Mouse (Mus musculus): ENCODE results near the gene Vmn2r85. TPM values are rescaled to one million over a fixed set of nuclear protein-coding genes. Genes with fewer than 3 reads are reported as not detected.
"Not testable (repeated sequence)": the region's sequence is repeated elsewhere in the genome, so short reads cannot be mapped to it uniquely, and the experiment has no call there.

The Vmn2r85 gene
- total and polyA plus RNA-seq, 3 experiments = not detected

DNA sequence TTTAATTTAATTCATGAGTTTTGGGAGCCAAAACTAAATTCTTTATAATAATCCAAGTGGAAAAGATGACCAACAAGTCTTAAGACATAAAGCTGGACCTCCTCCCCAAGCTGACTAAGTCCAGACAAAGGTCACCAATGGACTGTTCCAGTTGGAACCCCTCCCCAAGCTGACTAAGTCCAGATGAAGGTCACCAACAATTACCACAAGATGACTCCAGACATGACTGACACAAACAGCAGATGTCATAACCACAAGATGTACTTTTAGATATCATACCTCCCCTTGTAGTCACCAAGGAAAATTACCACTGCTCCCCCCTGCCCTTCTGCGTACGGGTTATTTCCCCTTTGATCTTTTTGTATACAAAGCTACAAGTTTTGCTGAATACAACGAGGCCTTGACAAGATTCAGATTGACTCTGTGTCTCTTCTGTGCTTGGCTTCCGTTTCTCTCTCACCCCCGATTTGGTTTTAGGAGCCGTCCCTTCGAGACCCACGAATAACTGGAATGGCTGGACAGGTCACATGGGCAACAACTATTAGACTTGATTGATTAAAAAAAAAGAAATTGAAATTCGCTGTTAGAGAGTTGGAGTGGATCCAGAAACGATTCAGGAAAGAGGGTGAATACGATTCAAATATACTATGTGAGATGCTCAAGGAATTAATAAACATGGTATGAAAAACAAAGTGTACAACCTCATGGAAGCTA lies 4.8 kb upstream of the Vmn2r85 start:
- H3K27me3 ChIP-seq (ENCODE audit: control insufficient read depth in 1 of 2, insufficient read depth in 2 of 2, low read length in 2 of 2); H3K27ac ChIP-seq (ENCODE audit: control insufficient read depth, low read depth, low read length); H3K9ac ChIP-seq (ENCODE audit: control insufficient read depth, low read depth, low read length, poor library complexity, severe bottlenecking); DNase-seq (ENCODE audit: low read depth, low spot score); H3K79me2 ChIP-seq (ENCODE audit: control insufficient read depth, insufficient read depth, low read length, poor library complexity); H3K36me3 ChIP-seq (ENCODE audit: control insufficient read depth in 1 of 2, insufficient read depth in 2 of 2, low read length in 2 of 2); H3K4me1 ChIP-seq (ENCODE audit: control insufficient read depth in 1 of 2, insufficient read depth in 2 of 2, low read length in 2 of 2); H3K4me3 ChIP-seq (ENCODE audit: control insufficient read depth in 1 of 2, insufficient read depth in 1 of 2, low read depth in 2 of 2, low read length in 2 of 2); H3K9me3 ChIP-seq (replicated peaks; ENCODE audit: insufficient read depth, low read length): not testable (repeated sequence)

DNA sequence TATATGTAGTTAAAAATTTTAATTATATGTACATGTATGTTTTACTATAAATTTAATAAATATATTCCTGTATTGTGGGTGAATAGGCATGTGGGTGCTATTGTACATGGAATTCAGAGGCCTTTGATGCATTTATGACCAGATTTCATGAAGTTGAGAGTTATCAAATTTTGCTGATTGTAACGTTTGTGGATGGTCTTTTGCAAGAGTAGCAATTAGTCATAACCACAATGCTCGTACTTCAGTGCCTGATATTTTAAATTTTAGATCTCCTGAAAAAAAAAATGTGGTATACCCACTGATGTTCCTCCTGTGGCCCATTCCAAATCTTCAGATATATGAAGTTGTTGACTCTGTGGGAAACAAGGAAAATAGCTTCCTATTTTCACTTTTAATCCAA lies 7.1 kb downstream of the Vmn2r85 start:
- H3K9me3 ChIP-seq (replicated peaks; ENCODE audit: insufficient read depth, low read length); H3K4me3 ChIP-seq (ENCODE audit: control insufficient read depth in 1 of 2, insufficient read depth in 1 of 2, low read depth in 2 of 2, low read length in 2 of 2); H3K79me2 ChIP-seq (ENCODE audit: control insufficient read depth, insufficient read depth, low read length, poor library complexity); H3K9ac ChIP-seq (ENCODE audit: control insufficient read depth, low read depth, low read length, poor library complexity, severe bottlenecking); H3K4me1 ChIP-seq (ENCODE audit: control insufficient read depth in 1 of 2, insufficient read depth in 2 of 2, low read length in 2 of 2); H3K27me3 ChIP-seq (ENCODE audit: control insufficient read depth in 1 of 2, insufficient read depth in 2 of 2, low read length in 2 of 2); H3K27ac ChIP-seq (ENCODE audit: control insufficient read depth, low read depth, low read length); H3K36me3 ChIP-seq (ENCODE audit: control insufficient read depth in 1 of 2, insufficient read depth in 2 of 2, low read length in 2 of 2); DNase-seq (ENCODE audit: low read depth, low spot score): not testable (repeated sequence)

DNA sequence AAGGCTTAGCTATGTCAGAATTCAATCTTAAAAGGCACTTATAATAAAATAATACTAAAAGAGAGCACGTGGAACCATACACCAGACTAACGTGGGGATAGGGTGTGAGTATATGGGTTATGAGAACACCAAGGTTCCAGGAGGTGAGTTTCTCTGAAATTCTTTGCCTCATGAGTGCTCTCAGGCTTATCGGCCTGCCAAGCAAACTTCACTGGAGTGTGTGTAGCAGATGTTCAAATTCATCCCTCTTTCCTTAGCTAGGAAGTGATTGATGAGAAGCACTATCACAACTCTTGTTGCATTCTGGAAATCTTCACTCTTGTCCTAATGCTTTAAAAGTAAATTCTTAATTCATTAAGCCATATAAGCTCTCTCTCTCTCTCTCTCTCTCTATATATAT lies 9.1 kb downstream of the Vmn2r85 start:
- no peak for DNase-seq (ENCODE audit: low read depth, low spot score)
- TF ChIP-seq ZMIZ1 (IDR thresholded peaks at IDR 0.05; ENCODE audit: low read depth, low read length) (no peak), ZKSCAN1 (IDR thresholded peaks at IDR 0.05; ENCODE audit: low read depth, low read length) (no peak), RCOR1 (IDR thresholded peaks at IDR 0.05; ENCODE audit: low read depth, low read length) (no peak)
- H3K4me1 ChIP-seq (ENCODE audit: control insufficient read depth in 1 of 2, insufficient read depth in 2 of 2, low read length in 2 of 2) = no peaks in the 10 kb centered on the region
- no peaks in the 10 kb centered on the region for H3K9me3 ChIP-seq (replicated peaks; ENCODE audit: insufficient read depth, low read length)
- H3K27me3 ChIP-seq (ENCODE audit: control insufficient read depth in 1 of 2, insufficient read depth in 2 of 2, low read length in 2 of 2) = no peaks in the 10 kb centered on the region; a peak in 1 of 4 replicates
- no peak overlapping the region for H3K4me3 ChIP-seq (ENCODE audit: control insufficient read depth in 1 of 2, insufficient read depth in 1 of 2, low read depth in 2 of 2, low read length in 2 of 2)
- no peaks in the 10 kb centered on the region for H3K36me3 ChIP-seq (ENCODE audit: control insufficient read depth in 1 of 2, insufficient read depth in 2 of 2, low read length in 2 of 2)
- no peak overlapping the region for H3K27ac ChIP-seq (ENCODE audit: control insufficient read depth, low read depth, low read length)
- H3K79me2 ChIP-seq (ENCODE audit: control insufficient read depth, insufficient read depth, low read length, poor library complexity) = no peaks in the 10 kb centered on the region
- no peak overlapping the region for H3K9ac ChIP-seq (ENCODE audit: control insufficient read depth, low read depth, low read length, poor library complexity, severe bottlenecking)

DNA sequence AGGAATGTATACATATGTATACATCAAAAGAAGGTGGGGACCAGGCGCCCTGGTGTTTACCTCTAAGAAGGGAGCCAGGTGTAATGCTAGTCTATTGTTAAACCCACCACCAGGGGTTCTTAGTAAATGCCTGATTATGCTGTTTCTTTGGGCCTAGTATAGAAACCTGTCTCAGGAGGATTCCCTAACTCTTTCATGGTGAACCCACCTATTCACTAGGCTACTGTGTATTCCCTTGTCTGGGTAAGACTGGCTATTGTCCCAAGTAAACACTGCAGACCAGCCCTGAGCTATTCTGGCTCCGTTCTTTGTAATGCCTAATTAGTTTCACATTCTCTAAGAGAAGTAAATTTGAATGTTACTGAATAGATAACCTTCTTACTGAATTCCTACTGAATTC lies 9.5 kb downstream of the Vmn2r85 start:
- H3K27ac ChIP-seq (ENCODE audit: control insufficient read depth, low read depth, low read length); DNase-seq (ENCODE audit: low read depth, low spot score); H3K4me1 ChIP-seq (ENCODE audit: control insufficient read depth in 1 of 2, insufficient read depth in 2 of 2, low read length in 2 of 2); H3K9me3 ChIP-seq (replicated peaks; ENCODE audit: insufficient read depth, low read length); H3K9ac ChIP-seq (ENCODE audit: control insufficient read depth, low read depth, low read length, poor library complexity, severe bottlenecking); H3K79me2 ChIP-seq (ENCODE audit: control insufficient read depth, insufficient read depth, low read length, poor library complexity); H3K4me3 ChIP-seq (ENCODE audit: control insufficient read depth in 1 of 2, insufficient read depth in 1 of 2, low read depth in 2 of 2, low read length in 2 of 2); H3K36me3 ChIP-seq (ENCODE audit: control insufficient read depth in 1 of 2, insufficient read depth in 2 of 2, low read length in 2 of 2); H3K27me3 ChIP-seq (ENCODE audit: control insufficient read depth in 1 of 2, insufficient read depth in 2 of 2, low read length in 2 of 2): not testable (repeated sequence)

DNA sequence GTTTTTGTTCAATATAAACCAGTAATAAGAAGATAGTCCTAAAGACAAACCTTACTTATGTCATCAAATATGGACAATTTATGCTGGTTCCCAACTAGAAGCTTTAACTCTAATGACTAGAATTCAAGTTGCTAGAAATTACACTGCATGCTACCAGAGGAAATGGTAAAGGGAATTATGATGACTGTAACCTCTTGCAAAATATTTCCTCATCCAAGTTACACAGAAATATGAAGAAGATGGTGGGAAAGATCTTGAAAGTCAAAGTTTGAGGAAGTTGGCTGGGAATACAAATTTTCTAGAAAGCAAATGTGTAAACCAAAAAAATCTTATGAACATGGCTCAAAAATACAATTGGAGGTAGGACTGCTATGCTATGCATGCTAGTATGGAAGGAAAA lies 13.2 kb downstream of the Vmn2r85 start:
- H3K79me2 ChIP-seq (ENCODE audit: control insufficient read depth, insufficient read depth, low read length, poor library complexity); H3K4me3 ChIP-seq (ENCODE audit: control insufficient read depth in 1 of 2, insufficient read depth in 1 of 2, low read depth in 2 of 2, low read length in 2 of 2); H3K27me3 ChIP-seq (ENCODE audit: control insufficient read depth in 1 of 2, insufficient read depth in 2 of 2, low read length in 2 of 2); H3K27ac ChIP-seq (ENCODE audit: control insufficient read depth, low read depth, low read length); H3K36me3 ChIP-seq (ENCODE audit: control insufficient read depth in 1 of 2, insufficient read depth in 2 of 2, low read length in 2 of 2); H3K4me1 ChIP-seq (ENCODE audit: control insufficient read depth in 1 of 2, insufficient read depth in 2 of 2, low read length in 2 of 2); H3K9ac ChIP-seq (ENCODE audit: control insufficient read depth, low read depth, low read length, poor library complexity, severe bottlenecking); DNase-seq (ENCODE audit: low read depth, low spot score); H3K9me3 ChIP-seq (replicated peaks; ENCODE audit: insufficient read depth, low read length): not testable (repeated sequence)

DNA sequence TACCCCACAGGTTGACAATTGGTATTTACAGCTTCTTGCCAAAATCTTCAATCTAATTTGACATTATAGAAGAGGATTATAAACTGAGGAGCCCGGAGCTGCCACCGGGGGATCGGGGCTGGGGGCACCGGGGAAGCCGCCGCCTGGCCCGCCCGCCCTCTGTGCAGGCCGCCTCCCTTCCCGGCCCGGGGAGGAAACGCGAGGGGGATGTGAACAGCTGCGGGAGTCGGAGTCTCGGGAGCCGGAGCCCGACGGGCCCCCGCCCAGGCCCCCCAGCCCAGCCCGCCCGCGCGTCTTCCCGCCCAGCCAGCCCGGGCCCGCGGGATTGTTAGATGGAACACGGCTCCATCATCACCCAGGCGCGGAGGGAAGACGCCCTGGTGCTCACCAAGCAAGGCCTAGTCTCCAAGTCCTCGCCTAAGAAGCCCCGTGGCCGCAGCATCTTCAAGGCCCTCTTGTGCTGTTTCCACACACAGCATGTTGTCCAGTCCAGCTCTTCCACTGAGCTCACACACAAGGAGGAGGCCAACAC lies 17.3 kb downstream of the Vmn2r85 start:
- not testable (repeated sequence) for H3K79me2 ChIP-seq (ENCODE audit: control insufficient read depth, insufficient read depth, low read length, poor library complexity); H3K27ac ChIP-seq (ENCODE audit: control insufficient read depth, low read depth, low read length); DNase-seq (ENCODE audit: low read depth, low spot score); H3K4me1 ChIP-seq (ENCODE audit: control insufficient read depth in 1 of 2, insufficient read depth in 2 of 2, low read length in 2 of 2); H3K27me3 ChIP-seq (ENCODE audit: control insufficient read depth in 1 of 2, insufficient read depth in 2 of 2, low read length in 2 of 2); H3K4me3 ChIP-seq (ENCODE audit: control insufficient read depth in 1 of 2, insufficient read depth in 1 of 2, low read depth in 2 of 2, low read length in 2 of 2); H3K36me3 ChIP-seq (ENCODE audit: control insufficient read depth in 1 of 2, insufficient read depth in 2 of 2, low read length in 2 of 2); H3K9me3 ChIP-seq (replicated peaks; ENCODE audit: insufficient read depth, low read length); H3K9ac ChIP-seq (ENCODE audit: control insufficient read depth, low read depth, low read length, poor library complexity, severe bottlenecking)
